Mouse (Mus musculus): ENCODE data around the gene Tns3. TPM values are rescaled to one million over a fixed set of nuclear protein-coding genes. Genes with fewer than 3 reads are reported as not detected.

The Tns3 gene
- polyA plus RNA-seq (2014; fragmentation: Illumina TruSeq; extraction: RNeasy Lipid Tissue Mini Kit (QIAGEN cat#74804); ENCODE audit: low read depth, low replicate concordance) = 36.7 TPM

GRCm38 (mm10) chr11:8664393-8664743, at the start of gene Tns3:
Tns3 (minus strand) TSS chr11:8664535.

